Mouse (Mus musculus) frontal cortex, postnatal 36 days (tissue): ENCODE results near the gene Add2.

Experiments used
- DNase-seq, 2 experiments: peaks; one replicate each; pipeline ENCODE4 v3.0.0; 2022; ENCODE audit warnings: low spot score in 2 of 2

The Add2 gene

DNA sequence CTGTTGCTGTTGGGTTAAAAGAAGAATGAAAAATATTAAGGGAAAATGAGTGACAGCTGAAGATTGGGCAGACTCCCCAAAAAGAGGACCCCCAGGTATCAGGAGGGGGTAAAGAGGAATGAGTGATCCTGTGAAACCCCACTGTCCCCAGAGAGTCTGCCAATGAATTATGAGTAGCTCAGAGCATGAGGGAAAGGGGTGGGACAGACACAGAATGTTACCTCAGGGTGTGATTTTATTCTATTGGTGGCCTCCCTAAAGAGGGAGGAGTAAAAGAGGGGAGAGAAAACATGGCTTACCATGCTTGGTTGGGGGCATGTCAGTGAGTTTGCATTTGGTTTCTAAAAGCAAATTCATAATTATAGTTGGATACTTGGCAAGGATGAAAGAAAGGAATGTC, 50.8 kb downstream of the Add2 start:
- no peak for DNase-seq

DNA sequence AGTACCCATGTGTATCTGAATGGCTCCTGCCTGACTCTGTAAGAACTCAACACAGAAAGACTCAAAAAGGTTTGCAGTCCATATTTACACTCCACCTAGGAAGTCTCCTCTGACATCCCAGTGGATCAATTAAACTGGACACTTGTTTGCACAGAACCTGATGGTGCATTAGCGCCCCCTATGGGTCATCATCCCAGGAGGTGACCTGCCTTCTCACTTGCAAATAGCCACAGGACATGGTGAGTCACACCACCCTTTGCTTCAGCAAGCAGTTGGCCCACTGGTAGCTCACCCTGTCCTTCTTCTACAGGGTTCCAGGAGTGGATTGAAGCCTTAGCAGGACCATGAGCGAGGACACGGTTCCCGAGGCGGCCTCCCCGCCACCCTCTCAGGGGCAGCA, 57.0 kb downstream of the Add2 start:
- peak in 1 of 2 experiments; percentile 68 for DNase-seq

DNA sequence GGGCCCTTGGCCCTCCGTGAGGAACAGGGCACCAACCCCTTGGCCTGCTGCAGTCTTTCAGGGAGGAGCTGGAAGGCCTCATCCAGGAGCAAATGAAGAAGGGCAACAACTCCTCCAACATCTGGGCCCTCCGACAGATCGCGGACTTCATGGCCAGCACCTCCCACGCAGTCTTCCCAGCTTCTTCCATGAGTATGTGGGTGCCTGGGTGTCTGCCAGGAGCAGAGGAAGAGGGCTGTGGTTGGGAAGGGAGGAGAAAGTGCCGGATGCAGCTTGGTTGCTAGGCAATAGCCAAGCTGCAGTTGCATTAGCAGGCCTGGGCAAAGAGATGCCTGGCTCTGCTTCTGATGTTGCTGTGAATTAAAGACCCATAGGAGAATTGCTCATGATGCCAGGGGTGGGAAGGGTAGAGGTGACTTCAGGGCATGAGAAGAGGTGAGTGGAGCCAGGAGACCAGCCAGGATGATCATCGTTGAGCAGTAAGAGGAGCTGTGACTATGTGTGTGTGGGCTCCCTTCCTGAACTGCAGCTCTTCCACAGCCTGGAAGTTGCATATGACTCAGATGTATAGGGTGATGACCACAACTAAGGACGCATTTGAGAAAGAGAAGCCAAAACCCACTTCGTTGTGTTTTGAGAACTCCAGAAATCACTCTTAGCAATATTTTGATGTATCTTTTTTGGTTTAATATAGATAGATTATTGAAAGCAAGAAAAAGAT, 58.5 kb downstream of the Add2 start:
- peak; percentile 92 to 94 for DNase-seq

DNA sequence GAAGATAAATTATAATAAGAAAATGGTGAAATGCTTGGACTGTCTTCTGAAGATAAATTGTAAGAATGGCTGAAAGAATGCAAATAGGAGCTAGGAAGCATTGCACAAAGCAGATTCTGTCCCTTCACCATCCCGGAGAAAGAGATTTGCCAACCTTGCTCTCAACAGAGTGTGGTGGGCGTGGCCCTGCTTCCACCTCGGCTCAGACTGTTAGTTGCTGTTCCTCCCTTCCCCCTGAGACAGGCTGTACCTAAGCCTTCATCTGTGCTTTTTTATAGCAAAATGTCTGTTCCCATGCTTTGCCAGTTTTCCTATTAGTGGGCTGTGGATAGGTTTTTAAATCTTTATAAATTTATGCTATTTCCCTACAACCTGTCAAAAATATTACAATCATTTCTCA, 59.3 kb downstream of the Add2 start:
- peak in 1 of 2 experiments; percentile 47 for DNase-seq

DNA sequence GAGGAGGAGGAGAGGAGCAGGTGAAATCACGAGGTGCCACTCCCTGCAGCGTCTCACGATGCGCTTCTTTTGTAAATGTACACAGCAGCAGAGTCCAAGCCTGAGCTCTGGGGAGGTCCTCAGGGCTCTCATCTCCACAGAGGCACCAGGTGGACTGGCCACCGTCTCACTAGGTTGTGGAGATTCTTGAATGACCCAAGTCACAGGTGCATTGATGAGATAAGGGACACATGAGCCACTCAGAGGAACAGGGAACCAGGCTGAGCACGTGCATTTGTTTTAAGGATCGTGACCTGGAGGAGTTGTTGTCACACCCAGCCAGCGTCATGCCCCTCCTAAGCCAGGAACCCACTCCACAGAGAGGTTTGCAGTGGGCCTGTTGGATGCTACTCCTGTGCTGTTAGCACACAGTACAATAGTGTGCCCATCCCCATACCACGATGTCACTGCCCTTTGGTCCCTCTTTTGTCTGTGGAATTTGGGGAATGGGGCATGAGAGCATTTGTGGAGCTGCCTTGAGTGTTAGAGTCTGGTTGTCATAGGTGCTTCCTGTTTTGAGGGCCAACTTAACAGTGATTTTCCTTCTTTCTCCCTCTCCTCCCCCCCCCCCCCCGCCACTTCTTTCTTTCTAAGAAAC, 65.8 kb downstream of the Add2 start:
- no peak for DNase-seq

DNA sequence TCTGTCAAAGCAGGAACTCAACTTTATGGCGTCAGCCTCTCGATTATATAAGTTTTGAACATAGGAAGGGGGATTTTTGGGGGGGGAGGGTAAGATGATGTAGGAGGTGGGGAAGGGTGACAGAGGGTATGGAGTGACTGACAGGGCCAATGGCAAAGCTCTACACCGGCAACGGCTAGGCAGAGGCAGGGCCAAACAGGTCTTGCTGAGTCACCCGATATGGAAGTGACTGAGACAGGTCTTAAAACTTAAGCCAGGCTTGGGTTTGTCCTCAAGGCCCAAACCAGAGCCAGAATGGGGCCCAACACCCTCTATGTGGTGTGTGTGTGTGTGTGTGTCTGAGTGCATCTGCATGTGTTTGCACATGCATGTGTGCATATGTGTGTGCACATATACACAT, 67.0 kb downstream of the Add2 start:
- DNase-seq = no peak

DNA sequence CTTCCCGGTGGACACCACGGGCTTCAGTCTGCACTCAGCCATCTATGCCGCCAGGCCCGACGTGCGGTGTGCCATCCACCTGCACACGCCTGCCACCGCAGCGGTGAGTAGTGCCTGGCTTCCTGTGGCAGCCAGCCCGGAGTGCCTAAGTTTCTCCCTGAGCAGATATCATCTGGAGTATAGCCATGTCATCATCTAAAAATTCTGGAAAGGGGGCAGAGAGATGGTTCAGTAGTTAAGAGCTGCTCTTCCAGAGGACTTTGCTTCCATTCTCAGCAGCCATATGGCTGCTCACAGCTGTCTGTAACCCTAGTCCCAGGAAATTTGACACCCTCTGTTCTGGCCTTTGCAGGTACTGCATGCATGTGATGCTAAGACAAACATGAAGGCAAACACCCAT, 68.3 kb downstream of the Add2 start:
- peak in 1 of 2 experiments; percentile 35 for DNase-seq

DNA sequence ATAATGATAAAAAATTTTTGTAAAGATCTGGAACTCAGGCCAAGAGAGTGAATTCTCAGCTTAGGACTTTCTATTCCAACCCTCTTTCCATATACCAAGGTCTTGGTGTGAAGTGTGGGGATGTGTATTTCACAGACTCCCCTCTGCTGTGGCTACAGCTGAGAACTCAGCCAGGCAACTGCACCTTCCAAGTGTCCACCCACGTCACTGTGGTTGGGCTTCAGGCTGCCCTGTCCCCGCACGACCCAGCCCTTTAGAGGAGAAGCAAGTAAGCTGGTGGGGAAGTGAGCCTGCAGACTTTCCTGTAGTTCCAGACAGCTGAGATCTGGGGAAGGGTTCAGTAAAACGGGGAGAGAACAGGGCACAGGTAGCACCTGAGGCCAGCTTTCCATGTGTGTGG, 68.7 kb downstream of the Add2 start:
- DNase-seq = no peak

DNA sequence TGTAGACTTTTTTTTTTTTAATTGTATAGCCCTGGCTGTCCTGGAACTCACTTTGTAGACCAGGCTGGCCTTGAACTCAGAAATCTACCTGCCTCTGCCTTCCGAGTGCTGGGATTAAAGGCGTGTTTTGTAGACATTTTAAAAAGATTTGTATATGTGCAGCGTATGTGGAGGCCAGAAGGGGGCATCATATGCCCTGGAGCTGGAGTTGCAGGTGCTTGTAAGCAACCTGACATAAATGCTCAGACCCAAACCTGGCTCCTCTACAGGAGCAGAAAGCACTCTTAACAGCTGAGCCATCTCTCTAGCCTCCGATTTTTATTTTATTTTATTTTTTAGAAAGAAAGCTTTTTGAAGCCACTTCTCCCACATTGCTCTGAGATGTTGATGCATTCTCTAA, 70.5 kb downstream of the Add2 start:
- no peak for DNase-seq

DNA sequence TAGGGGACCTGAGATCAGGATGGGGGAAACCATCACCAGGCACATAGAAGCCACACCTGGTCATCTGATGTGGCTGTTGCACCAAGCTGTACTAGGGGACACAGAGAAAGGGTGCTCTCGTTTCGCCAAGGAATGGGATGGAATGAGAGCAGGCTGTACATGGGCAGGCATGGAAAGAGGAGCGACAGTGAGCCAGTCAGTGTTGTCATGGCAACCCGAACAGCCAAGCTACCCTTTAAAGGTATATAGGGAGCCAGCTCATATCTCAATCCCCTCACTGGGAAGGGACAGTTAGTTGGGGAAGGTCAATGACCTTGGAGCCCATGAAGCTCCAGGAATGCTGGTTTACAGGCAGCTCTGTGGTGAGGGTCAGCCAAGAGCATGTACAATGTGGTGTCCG, 73.0 kb downstream of the Add2 start:
- no peak for DNase-seq

DNA sequence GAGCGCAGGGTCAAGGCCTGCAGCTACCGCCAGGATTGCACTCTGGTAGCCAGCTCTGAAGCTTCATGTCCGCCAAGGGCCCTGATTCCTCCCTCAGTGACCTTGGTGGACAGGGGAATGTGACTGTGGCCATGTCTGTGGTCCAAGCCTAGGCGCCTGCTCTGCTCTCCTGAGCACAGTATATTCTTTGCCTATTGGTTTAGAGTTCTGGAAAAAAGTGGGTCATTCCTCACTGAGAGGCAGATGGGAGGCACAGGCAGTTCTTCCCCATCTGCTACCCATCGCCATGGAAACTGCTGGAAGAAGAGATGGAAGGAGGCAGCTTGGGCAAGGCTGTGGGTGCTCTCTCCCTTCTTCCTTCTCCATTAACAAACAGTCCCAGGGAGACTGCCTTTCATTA, 74.4 kb downstream of the Add2 start:
- peak; percentile 78 to 90 for DNase-seq

DNA sequence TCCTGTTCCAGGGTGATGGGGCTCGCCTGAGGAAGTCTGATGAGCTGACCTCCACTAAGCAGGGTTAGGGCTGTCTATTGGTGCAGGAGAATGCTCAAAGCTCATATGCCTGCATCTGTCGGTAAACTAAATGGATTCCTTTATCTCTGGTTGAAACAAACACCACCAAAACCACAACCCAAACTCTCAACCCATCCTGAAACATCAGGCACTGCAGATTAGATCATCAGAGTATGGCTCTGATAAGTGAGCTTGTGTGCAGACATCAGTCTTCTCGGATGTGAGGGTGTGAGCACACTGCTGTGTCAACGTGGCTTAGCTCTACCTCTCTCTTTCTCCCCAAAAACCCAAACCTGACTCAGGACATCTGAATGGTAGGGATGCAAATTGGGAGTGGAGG, 75.1 kb downstream of the Add2 start:
- DNase-seq = no peak

DNA sequence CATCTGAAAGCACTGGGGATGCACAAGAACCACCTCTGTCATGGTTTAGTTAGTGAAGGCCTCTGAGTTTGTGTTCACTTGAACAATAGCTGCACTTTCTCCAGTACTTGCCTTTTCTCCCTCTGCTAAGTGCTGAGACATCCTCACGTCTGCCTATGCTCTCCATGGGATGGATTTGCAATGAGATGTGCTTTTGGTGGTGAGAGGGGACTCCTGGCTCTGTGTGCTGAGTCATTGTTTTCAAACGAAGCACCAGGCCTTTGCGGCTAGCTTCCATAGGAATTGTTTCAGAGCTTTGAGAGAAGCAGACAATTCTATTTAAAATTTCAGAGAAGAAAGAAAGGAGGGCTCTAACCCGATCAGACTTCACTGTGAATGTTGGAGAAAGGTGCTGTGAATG, 76.2 kb downstream of the Add2 start:
- no peak for DNase-seq

DNA sequence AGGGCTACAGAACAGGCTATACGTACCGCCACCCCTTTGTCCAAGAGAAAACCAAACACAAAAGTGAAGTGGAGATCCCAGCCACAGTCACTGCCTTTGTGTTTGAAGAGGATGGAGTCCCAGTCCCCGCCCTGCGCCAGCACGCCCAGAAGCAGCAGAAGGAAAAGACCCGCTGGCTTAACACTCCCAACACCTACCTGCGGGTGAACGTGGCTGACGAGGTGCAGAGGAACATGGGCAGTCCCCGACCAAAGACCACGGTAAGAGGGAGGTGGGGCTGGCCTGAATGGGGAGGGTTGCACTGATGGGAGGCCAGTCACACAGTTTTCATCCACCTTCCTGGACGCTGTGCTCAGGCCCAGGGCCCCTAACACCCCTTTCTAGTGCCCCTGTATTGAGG, 77.6 kb downstream of the Add2 start:
- no peak for DNase-seq

DNA sequence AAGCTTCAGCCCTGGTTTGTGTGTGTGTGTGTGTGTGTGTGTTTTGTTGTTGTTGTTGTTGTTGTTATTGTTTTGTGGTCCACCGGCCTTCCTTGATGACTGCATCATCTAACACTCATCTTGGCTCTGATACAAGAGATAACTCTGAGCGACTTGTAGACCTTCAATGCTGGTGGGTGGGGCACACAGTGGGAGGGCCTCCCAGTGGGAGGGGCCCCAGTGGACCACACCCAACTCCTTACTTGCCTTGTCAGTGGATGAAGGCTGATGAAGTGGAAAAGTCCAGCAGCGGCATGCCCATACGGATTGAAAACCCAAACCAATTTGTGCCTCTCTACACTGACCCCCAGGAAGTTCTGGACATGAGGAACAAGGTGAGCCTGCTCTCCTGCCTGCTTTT, 78.6 kb downstream of the Add2 start:
- no peak for DNase-seq

DNA sequence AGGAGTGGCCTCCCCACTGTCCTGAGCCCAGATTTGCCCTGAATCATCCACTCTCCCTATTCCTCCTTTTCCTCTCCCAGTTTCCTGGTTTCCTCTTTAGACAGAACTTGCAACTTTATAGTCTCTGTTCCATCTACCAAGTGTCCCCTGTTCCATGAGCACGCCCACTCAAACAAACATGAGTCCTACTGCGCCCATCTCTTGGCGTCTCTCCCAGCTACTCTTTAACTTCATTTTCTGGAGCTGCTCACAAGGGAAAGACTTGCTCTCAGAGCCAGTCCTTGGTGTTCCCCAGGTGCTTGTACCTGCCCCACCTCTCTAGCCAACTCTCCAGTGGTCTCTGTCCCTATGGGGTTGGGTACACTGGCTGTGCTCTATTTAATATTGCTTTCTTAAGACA, 87.4 kb downstream of the Add2 start:
- DNase-seq = peak in 1 of 2 experiments; percentile 54

DNA sequence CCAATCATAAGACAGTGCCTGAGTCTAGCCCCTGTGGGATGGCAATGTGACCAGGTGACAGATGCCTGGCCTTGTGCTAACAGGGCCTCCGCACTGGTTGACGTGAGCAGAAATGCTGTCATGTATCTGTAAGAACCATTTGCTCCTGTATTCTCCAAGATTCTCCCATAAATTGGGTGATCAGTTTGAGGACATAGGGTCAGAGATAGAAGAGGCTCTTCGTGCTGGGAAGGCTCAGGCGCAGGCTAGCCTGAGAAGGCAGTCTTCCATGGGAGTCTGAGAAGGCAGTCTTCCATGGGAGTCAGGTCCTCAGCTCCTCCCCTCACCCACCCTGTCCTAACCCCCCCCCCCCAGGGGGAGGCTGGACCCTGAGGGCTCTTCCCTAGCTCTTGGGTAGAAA, 94.6 kb downstream of the Add2 start:
- DNase-seq = no peak

DNA sequence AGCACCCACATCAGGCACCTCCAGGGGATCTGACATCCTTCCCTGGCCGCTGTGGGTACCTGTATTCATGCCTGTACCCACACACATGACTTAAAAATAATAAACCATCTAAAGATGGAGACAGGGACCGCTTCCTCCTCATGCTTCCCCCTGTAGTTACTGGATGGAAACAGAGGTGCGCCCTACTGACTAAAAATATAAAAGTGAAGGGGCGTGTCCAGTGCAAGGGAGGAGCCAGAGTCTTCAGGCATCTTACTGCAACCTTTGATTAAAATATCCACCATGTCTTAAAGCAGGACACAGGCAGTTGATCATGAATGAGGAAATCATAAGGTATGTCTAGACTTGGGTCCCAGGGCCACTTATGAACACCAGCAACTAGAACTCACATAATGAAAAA, 97.3 kb downstream of the Add2 start:
- DNase-seq = no peak

DNA sequence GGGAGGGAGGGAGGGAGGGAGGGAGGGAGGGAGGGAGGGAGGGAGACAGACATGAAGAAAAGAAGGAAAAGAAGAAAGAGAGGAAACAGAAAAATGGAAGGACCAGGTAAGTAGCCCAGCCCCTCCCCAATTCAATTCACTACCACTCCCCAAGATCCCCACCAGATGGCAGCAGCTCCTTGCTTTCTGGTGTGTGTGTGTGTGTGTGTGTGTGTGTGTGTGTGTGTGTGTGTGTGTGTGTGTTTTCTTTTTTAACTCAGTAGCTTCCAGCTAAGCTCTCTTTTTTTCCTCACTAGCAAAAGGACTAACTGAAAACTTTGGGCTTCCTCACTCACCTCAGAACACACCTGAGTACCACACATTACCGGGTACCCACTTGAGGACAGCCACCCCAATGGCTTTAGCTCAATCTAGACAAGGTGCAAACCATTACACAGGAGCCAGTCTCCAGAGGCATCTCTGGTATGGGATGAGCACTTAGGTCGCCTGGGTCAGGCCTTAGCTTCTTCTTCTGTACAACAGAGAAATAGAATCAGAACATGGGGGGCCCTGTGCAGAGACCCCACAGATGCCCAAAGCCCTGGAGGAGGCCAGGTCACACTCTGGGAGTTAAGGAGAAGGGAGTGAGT, 98.6 kb downstream of the Add2 start:
- peak in 1 of 2 experiments; percentile 69 for DNase-seq

DNA sequence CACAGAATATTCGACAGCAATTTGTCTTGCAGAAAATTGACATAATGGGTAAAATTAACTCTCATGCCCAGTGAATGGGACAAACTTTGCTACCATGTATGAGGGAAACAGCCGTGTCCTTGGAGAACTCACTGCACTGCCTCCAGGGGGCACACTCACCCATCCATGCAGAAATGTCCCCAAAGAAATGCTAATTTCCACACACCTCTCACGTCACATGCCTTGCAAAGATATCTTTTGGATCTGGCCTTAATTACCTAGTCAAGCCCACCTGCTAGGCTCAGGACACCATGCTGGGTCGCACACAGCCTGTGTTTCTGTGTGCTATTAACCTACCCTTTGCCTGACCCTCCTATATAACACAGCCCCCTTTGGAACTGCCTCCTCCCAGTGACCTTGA, 100.0 kb downstream of the Add2 start:
- DNase-seq = peak in 1 of 2 experiments; percentile 40

DNA sequence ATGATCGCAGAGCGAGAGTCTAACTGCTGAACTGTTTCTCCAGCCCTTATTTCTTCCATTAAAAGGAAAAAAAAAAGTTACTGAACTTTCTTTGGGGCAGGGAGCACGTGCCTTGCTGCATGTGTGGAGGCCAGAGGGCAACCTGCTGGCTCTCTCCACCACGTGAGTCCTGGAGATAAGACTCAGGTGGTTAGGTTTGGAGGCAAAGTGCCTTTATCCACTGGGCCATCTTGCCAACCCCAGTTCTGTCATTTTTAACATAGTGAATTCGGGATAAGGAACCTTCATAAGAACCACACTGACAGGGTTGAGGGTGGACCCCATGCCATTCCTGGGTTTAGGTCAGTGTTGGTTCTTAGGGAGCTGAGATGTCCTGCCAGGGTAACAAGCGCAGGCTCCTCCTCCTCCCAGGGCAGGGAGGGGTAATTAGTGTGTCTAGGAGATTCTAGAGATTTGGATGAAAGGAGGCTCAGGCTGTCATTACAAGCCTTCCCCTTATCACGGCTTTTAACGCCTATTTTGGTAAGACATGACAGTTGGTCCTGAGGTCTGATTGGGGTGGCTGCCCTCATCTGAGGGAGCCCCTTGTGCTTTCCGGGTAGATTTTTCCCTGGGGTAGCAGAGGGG, 101.5 kb downstream of the Add2 start:
- no peak for DNase-seq

DNA sequence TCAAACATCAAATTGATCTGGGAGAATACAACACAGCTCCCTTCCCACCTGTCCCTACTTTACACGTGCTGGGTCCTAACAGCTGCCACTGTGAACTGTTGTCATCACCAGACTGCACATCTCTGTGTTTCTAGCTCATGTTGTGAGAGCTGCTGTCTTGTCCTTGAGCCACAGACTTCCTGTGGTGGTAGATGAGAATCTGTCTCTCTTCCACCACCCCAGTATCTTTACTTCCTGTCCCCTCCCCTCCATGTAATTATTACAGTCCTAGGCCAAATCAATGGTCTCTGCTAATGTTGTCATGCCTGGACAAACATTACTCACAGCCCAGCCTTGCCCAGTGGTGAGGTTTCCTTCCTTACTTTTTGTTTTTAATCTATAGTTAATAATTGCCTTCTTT, 105.4 kb downstream of the Add2 start:
- DNase-seq = no peak

DNA sequence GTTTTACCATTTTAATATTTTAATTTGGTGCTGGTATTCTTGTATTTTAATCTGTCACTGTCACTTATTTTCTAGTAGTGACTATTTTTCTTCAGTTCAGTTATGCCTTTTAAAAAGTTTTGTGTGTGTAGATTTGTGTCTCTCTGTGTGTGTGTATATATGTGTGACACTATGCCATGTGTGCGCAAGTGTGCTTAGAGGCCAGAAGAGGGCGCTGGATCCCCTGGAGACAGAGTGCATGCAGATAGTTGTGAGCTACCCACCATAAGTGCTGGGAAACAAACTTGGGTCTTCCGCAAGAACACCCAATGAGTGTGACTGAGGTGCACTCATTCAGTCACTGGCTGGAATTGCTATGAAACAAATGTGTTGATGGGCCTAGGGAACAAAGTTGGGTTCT, 107.7 kb downstream of the Add2 start:
- no peak for DNase-seq
